Mouse (Mus musculus) right cerebral cortex, postnatal 14 days (tissue): ENCODE results near the gene Plagl2.
"Not testable (repeated sequence)": the region's sequence is repeated elsewhere in the genome, so short reads cannot be mapped to it uniquely, and the experiment has no call there.

Experiments used
- DNase-seq: peaks from one replicate; pipeline ENCODE4 v3.0.0; 2022

Plagl2 gene

GRCm38 (mm10) chr2:153241250-153242014, at the start of gene Plagl2, which contains the start of gene Pofut1:
Plagl2 (minus strand) TSS chr2:153241426.
Pofut1 (plus strand) TSS chr2:153241533.
- peak; percentile 87 for DNase-seq

DNA sequence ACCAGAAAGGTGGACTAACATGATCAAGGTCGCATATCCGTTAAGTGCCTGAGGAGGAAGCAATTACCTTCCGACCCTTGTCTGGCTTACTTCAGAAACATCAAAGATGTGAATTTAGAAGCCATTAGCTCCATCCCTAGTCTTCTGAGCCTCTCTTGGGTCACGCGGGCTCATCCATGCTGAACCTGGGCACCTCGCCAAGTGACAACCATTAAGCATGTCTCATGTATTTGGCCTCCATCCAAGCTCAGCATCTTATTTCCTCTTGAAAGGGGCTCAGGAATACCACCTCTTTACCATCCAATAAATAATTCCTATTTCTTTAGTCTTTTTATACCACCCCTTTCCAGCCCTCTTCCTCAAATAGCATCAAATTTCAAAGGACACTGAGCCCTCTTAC, 46.6 kb upstream of the Plagl2 start:
- peak; percentile 40 for DNase-seq

- no peak for DNase-seq
These were observed 45.3 kb upstream of the Plagl2 start for GRCm38 (mm10) chr2:153286524-153286923.

DNA sequence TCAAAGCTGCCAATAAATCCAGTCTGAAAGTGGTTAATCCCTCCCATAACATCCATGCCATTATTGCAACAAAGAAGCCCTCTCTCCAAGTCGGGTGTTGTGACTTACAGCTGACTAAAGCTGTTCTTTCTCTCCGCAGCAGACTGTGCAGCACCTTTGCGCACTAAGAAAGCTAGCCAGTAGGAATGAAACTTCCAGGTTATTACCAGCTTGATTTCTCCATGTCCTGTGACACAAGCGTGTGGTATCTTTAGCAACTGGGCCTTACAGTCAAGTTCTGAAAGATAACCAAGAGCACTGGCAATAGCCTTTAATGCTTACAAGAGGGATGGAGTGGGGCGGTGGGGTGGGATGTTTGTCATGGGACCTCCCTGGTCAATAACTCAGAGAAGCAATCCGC, 42.7 kb upstream of the Plagl2 start:
- no peak for DNase-seq

- no peak for DNase-seq
These were observed 37.1 kb upstream of the Plagl2 start for GRCm38 (mm10) chr2:153278357-153278756.

DNA sequence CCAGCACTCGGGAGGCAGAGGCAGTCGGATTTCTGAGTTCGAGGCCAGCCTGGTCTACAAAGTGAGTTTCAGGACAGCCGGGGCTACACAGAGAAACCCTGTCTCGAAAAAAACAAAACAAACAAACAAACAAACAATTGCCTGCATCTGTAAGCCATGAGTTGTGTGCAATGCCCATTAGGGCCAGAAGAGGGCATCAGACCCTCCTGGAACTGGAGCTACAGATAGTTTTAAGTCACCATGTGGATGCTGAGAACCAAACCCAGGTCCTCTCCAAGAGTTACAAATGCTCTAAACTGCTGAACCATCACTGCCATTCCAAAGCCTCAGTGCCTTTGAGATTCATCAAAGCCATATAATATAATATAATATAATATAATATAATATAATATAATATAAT, 35.6 kb upstream of the Plagl2 start:
- DNase-seq = not testable (repeated sequence)

- no peak for DNase-seq
These were observed 35.2 kb upstream of the Plagl2 start for GRCm38 (mm10) chr2:153276440-153276839.

DNA sequence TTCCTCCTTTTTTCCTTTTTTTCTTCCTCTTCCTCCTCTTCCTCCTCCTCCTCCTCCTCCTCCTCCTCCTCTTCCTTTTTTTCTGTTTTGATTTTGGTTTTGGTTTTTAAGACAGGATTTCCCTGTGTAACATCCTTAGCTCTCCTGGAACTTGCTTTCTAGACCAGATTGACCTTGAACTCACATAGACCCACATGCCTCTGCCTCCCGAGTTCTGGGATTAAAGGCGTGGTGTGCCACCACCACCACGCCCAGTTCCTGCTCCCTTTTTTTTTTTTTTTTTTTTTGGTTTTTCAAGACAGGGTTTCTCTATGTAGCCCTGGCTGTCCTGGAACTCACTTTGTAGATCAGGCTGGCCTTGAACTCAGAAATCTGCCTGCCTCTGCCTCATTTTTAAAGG, 34.4 kb upstream of the Plagl2 start:
- not testable (repeated sequence) for DNase-seq

GRCm38 (mm10) chr2:153274919-153275247, 33.7 kb upstream of the Plagl2 start:
- no peak for DNase-seq

DNA sequence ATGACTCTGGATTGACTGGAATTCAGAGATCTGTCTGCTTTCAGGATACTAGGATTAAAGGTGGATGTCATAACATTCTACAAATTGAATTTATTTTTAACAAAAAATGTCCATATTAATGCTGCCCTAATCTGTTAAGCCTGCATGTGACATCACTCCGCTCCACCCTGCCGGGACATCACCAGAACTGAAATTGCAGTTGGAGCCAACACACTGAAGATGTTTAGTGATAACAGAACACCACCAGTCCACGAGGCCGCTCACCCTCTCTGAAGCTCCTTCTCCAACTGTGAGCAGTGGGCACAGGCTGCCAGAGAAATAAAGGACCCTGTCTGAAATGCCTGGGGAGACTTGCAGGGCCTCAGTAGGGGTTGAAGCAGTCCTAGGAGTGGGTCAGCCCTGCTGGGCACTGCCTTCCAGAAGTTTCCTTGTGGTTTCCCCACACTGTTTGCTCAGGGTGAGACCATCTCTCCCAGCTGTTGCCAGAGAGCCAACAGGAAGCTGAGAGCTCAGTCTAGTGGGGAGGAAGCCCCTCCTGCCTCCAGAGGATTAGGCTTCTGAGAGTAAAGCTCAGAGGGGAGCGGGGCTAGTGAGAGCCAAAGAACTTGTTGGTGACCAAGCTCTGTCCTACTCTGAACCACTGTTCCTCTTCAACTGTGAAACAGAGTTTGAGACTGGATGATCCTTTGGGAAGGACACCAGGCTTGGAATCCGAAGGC, 33.1 kb upstream of the Plagl2 start:
- DNase-seq = not testable (repeated sequence)

GRCm38 (mm10) chr2:153270231-153270915, 29.1 kb upstream of the Plagl2 start:
- not testable (repeated sequence) for DNase-seq

DNA sequence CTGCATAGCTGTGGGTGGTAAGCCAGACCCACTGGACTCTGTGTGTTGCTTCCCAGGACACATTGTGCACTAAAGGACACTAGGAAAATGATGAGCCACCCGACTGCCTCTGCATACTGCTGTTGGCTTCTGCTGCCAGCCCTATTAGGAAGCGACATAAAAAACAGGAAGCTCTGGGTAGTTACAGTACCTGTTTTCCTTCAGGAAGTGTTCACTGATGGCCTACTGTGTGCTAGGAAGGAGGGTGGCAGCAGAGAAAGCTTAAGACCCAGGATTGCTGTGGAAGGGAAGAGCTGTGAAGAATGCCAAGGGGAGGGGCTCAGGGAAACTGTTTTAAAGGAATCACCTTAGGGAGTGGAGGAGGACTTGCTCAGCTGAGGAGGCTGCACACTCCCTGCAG, 26.1 kb upstream of the Plagl2 start:
- DNase-seq = no peak

GRCm38 (mm10) chr2:153263053-153263452, 21.8 kb upstream of the Plagl2 start:
- no peak for DNase-seq

DNA sequence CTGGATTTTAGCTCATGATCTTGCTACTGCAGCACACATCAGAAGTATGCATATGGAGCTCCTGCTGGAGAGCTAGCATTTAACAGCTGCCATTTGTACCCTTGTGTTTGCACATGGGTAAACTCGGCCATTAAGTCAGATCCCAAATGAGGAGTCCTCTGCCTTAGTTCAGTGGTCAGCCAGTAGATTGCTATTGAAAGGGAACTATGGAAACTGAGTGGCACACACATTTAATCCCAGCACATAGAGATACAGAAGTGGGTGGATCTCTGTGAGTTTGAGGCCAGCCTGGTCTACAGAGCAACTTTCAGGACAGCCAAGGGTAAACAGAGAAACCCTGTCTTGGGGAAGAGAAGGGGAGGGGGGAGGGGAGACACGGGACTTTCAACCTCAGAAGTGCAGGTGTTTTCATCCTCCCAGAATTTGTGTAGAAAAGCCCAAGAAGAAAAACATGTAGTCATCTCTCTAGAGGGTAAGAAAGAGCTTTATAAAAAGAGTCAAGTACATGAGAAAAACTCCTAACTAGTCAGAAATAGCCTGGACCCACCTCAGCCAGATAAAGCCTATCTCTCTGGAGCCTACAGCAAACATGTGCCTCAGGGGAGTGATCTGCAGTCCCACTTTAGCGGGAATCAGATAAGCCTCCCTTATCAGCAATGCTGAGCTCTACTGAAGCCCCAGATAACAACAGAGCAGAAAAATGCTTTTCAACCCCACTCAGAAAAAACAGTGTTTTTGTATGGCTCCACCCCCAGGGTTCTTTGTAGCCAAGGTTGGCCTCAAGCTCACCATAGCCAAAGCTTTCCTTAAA, 18.8 kb upstream of the Plagl2 start:
- DNase-seq = no peak

GRCm38 (mm10) chr2:153259030-153259863, 18.0 kb upstream of the Plagl2 start:
- DNase-seq = no peak

GRCm38 (mm10) chr2:153256604-153257003, 15.4 kb upstream of the Plagl2 start:
- no peak for DNase-seq

- DNase-seq = no peak
These were observed 8.5 kb upstream of the Plagl2 start for GRCm38 (mm10) chr2:153249751-153250150.

GRCm38 (mm10) chr2:153242156-153242555, 930 bp upstream of the Plagl2 start:
- DNase-seq = no peak

GRCm38 (mm10) chr2:153240701-153241235, 458 bp downstream of the Plagl2 start:
- DNase-seq = no peak

- DNase-seq = no peak
These were observed 1.3 kb downstream of the Plagl2 start for GRCm38 (mm10) chr2:153239860-153240480.
